Mouse (Mus musculus): Measurements from ENCODE around the gene Nepn. TPM values are rescaled to one million over a fixed set of nuclear protein-coding genes. Genes with fewer than 3 reads are reported as not detected.
A peak's percentile ranks its signal among the peaks of the same experiment; 100 is the strongest.

Gene Nepn
- total RNA-seq, 2 experiments from 2014 or later = 0.15 to 0.19 TPM

DNA sequence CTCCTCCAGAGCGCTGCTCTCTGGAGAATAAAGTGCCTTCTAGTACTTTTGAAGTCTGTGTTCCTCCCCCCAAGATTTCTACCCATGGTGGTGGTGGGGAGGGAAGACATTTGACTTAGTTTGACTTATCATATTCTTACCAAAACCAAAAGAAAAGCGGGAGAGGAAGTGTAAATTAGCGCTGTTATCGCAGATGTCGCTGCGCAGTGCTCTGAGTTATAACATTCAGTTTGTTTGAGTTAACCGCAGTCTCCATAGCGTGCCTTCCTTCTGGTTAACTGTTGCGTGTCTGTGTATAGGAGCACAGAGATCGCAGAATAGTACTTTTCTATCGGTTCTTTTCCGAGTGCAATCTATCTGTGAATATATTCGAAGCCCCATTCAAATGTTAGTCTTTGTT lies 16.4 kb downstream of the Nepn start:
- DNase-seq = no peak

DNA sequence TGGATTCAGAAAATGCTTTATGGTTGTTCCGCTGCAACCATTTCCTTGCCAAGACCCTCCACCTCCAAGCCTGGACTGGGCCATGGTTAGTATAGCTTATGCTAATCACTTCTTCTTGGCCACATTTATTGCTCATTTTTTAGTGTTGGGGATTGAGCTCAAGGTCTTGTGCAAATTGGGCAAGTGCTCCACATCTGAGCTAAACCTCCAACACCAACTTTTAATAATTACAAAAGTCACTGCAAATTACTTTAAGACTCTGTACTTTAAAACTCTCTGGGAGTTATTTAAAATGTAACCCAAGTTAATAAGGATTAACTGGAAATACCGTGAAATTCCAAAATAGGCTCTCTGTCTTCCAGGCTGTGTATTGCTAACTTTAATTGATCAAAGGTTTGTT lies 18.8 kb downstream of the Nepn start:
- no peak for DNase-seq

DNA sequence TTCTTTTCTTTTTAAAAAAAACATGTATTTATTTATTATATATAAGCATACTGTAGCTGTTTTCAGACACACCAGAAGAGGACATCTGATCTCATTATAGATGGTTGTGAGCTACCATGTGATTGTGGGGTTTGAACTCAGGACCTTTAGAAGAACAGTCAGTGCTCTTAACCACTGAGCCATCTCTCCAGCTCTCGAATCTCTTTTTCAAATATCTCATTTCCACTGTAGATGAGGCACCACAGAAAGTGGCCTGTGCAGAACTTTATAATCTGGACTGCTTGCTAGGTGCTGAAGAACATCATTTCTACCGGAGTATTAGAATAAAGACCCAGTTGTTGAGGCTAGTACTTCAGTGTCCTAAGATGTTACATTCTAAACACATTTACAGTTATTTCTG lies 26.2 kb downstream of the Nepn start:
- no peak for DNase-seq

DNA sequence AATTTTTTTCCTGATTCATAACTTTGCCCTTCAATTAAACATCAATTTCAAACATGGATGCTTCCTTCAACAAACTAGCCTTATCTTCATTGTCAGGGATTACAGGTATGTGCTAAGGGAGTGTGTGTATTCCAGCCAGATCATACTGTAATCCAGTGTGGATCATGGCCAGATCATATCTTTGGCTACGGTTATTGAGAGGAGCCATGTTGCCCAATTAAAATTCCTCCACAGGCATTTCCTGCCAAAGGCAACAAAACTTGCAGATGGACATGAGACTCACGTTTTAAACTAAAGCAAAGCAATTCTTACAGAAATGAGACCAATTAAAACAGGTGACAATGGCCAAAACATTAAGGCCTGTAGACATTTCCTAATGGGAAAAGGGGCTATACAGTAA lies 27.7 kb downstream of the Nepn start:
- no peak for DNase-seq

DNA sequence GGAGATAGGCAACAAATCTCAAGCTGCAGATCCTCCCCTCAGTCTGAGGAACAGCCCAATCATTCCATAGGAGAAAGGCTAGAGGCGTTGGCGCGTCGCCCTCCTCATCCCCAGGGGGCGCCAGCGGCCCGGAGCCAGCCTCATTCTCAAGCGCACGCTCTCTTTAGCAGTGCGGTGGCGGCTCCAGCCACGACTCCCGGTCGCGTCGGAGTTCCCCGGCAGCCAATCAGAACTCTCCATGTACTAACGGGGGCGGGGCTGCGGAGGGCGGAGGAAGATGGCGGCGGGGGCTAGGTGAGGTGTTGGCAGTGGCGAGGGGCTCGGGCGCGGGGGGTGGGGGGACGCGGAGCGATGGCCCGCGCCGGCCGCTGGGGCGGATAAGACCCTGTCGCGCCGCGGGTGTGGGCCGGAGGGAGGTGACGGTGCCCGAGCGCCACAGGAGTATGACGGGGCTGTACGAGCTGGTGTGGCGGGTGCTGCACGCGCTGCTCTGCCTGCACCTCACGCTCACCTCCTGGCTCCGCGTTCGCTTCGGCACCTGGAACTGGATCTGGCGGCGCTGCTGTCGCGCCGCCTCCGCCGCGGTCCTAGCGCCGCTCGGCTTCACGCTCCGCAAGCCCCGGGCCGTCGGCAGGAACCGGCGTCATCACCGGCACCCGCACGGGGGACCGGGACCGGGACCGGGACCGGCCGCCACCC lies 28.7 kb downstream of the Nepn start, which contains the start of gene Nus1:
Nus1 (plus strand) TSS at position 249 of the 699 bp plus-strand sequence.
- DNase-seq = peak; percentile 96

DNA sequence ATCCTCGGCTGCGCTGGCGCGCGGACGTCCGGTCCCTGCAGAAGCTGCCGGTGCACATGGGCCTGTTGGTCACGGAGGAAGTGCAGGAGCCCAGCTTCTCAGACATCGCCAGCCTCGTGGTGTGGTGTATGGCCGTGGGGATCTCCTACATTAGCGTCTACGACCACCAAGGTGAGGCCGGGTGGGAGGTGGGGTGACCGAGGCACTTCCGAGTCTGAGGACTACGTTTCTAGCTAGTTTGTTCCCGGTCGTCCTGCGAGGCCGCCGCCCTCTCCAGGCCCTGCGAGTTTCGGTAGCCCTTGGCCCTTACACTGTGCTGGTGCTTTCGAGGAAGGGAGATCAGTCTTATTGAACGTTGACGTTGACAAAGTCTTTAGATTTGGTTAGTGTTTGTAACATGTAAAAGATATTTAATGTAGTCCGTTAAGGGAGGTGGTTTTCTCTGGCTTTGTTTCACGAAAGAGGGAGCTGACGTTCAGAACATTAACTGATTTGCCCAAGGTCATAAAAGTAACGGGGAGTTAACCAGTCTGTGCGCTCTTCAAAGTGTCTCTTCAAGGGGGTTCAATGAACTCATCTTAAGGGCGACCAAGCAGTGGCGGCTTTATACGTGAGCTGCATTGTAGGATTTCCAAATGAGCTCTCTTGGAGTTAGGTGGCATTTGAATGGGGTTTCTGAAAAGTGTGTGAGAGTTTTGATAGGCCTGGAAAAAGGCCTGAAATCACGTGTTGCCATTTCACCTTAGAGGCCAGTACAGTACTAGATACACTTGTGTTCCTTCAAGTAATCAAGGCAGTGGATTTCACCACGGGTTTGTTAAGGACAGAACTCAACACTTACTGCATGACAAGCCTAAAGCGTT lies 29.5 kb downstream of the Nepn start:
- DNase-seq = no peak

DNA sequence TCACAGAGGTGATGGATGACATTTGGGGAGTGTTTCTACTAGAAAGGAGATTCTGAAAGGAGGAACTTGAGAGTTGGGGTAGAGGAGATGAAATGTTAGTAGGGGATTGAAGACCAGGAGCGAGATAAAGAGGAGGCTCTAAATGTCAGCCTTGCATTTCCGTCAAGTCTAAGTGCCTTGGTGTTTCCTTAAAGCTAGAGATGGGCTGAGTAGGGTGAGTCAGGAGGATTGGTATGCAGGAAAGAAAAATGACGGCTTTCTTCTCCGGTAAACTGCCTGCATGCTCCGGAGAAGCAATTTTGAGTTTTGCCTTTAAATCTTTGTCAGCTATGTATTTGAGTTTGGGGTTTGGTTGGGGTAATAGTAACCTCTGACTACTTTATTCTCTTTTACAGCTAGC lies 30.2 kb downstream of the Nepn start:
- DNase-seq = no peak

DNA sequence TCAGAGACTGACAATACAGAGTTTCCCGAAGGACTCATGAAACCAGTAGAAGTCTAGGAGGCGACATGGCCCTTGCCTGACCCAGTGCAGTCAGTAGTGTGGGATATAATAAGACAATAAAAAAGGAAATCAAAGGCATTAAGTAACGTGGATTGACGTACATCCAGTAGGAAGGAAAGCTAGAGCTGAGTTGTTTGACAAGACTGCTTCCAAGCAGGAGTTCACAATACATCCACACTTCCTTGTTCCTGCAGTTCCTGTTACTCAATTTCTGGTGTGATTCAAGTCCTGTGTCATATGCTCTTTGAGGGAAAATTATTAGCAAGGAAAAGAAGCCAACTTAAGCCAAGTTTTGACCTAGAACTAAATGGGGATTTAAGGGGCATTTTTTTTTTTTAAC lies 30.6 kb downstream of the Nepn start:
- DNase-seq = no peak

DNA sequence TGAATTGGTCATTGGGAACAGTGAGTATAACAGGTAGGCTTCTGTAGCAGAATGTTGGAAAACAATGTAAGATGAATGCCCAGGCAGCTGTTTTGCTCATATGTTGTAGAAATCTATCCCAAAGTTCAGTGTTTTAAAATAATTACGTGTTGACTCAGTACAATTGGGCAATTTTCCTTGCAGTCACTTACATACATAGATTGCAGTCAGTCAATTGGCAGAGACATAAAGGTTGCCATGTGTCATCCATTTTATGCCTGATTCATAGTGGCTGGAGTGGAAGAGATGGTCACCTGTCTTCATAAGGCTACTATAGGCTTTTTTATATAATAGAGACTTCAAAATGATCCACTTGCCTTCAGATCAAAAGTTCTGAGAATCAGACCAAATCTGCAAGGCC lies 31.8 kb downstream of the Nepn start:
- no peak for DNase-seq

DNA sequence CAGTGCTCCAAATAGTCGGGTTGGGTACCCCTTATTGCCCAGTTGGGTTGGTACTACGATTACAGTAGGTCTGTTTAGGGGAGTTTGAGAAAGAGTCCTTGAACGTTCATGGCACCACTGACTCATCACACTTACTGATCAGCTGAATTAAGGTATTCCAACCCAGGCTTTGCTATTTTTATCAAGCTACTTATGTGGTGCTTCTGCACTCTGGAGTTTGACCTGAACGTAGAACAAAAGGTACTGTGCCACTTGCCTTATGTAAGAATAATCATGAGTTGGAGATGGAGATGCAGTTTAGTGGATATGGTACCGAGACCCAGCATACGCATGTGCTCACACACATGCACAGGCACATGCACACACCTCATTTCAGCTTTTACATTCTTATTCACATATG lies 32.9 kb downstream of the Nepn start:
- DNase-seq = no peak

DNA sequence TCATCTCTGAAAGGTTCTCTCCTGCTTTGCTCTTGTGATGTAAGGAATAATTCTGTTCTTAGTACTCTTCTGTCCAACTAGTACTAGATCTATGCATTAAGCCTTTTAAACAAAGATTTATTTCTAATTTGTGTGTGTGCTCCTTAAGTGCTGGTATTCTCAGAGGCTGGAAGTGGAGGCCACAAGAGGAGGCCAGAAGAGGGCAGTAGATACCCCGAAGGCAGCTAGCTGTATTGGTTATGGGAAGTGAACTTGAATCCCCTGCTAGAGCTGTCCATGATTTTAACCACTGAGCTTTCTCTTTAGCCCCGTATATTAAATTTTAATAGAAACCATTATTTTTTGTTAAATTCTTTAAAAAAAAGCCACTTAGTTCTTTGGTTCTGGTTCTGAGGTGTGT lies 34.3 kb downstream of the Nepn start:
- no peak for DNase-seq

DNA sequence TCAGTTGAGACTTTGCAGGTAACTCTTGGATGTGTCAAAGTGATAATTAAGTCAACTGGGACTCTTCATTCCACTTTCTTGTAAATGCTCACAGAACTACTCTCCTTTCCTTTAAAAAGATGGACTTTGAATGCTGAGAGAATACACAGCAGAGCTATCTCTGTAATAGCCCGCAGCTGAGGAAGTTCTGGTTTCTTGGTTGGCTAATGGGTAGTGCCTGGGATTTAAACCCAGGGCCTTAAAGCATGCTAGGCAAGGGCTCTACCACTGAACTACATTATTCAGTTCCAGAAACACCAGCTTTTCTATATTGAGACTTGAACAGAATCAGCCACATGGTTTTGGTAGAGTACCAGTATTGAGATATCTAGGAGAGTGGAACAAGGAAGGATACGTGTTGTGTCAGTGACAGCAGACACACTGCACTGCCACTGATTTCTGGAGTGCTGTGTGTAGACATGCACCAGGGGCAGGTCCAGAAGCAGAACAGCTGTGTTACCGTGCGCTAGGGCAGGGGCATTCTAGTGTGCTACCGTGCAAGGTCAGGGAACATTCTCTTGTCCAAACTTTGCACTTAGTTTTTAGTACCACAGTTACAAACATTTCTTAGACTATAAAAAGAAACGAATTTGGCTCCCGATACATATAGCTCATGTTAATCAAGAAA lies 37.7 kb downstream of the Nepn start:
- no peak for DNase-seq

DNA sequence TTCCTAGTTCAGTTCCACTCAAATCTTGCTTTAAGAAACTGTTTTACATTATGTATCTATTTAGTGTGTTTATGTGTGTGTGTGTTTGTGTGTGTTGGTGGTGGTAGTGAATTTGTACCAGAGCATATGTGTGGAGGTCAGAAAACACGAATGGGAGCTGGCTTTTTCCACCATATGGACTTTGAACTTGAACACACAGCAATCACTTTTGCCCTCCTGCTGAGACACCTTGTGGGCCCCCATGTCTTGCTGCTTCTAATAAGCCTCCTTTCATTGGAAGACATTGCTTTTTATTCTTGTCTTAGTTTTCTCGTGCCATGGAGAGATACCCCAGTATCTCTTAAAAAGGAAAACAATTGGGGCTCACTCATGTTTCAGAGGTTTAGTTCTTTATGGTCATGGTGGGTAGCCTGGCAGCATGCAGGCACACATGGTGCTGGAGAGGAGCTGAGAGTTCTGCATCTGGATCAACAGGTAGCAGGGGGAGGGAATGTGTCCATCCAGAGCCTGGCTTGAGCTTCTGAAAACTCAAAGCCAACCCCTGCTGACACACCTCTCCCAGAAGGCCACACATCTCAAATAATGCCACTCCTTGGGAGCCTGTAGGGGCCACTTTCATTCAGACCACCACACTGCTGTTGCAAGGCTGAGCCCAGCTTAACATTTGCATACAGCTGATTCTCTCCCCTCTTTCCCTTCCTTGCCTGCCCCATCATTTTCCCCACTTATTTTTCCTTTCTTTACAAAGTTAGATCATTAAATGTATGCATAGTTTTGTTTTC lies 39.1 kb downstream of the Nepn start:
- DNase-seq = no peak

DNA sequence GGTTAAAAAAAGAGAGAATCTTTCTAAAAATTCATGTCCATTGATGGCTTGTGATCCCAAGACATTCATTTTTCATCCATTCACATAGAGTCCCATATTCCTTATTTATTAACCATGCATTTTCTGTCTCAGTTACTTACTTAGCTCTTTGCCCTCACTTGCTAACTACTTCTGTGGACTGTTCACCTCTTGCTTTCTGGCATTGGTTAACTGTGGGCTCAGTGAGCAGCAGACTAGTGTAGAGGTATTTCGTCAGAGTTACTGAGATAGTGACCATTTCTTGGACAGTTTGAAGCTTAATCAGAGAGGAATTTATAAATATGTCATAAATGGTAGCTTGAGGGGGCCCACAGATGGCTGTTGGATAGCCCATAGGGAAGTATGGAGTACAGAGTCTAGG lies 42.2 kb downstream of the Nepn start:
- no peak for DNase-seq

DNA sequence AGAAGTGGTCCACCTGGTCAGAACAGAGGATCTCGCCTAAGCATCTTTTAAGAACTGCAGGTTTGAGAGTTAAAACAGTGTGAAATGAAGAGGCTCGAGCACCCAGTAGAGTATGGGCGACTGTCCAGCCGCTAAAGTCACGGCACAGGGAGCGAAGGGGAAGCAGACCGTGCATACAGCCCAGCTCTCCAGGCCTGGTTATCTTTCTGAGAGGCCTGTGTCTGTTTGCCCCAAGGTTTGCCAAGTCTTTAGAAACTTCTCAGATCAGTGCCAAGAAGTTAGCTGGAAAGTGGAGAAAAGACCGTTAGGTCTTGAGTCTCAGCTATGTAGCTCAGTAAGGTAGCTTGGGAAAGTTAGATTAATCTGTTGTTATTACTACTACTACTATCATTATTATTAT lies 46.1 kb downstream of the Nepn start:
- no peak for DNase-seq

Other genes starting within 250 kb of the Nepn start
- gene Ros1, start 193.7 kb upstream of the Nepn start, total RNA-seq (2021) = under 1 TPM; 0.03 to 0.13 TPM
- gene Dcbld1, start 155.4 kb upstream of the Nepn start, total RNA-seq (2021) = 1 to 10 TPM; 1.3 to 1.7 TPM
- gene Gm26741, start 30.2 kb upstream of the Nepn start, total RNA-seq (2021) = not detected
- 1 to 10 TPM; 8.0 to 8.4 TPM for gene Gopc, start 6.8 kb upstream of the Nepn start, total RNA-seq (2021)
- gene Nus1, start 28.6 kb downstream of the Nepn start, total RNA-seq (2021) = 10 to 100 TPM; 18.1 to 18.6 TPM